Mouse (Mus musculus): ENCODE measurements around the gene Hdhd5. TPM values are rescaled to one million over a fixed set of nuclear protein-coding genes. Genes with fewer than 3 reads are reported as not detected.

The Hdhd5 gene
- polyA plus RNA-seq, 1 experiment from 2014 or later = 11.5 TPM

DNA sequence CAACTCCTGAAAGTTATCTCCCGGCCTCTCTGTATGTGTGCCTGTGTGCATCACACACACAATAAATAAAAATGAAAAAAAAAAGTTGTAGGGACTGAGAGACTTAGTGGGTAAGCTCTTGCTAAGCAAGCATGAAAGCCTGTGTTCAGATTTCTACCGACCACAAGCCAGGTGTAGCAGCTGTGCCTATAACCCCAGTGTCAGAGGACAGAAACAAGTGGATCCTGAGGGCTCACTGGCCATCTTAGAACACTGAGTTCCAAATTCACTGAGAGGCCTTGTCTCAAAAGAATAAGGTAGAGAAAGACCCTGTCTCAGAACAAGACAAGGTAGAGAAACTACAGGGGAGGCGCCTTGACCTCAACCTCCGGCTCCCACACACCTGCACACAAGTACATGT, 62.9 kb downstream of the Hdhd5 start:
- H3K4me1 ChIP-seq (replicated peaks) = peaks cover 84% of the 10 kb centered on the region
- DNase-seq = no peak
- 79% methylated on average over 4 of the region's 4 CpGs for WGBS (ENCODE audit: insufficient replicate concordance)

DNA sequence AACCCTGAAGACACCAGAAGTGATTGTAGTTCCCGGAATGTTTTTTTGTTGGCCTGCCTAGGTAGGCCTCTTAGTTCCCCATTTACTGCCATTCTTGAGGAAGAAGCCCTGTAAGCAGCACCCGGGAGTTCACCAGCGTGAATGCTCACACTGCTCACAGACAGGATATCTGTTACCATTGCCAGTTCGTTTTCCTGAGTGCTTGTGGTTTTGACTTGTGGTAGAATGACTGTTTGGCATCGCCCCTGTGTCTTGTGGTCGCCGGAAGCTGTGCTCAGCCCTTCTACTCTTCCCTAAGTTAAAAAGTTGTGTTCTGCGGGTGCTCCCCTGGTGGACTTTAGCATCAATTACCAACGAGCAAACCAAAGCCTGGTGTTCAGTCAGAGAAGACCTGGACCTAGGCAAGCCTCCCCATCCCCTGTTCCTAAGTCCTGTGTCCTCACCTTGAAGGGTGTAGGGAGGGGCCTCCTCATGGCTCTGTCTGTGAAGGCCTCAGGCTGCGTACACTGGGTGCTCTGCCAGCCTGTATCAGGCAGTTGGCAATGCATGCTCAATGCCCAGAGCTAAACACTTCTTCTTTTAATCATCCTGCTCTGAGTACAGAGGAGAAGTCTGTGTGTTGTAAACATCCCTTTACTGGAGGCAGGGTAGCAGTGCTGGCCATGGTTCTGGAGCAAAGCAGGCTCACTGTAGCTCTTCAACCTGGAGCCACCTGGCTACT, 64.3 kb downstream of the Hdhd5 start:
- Histone ChIP-seq H3K9ac (peak overlapping the region; percentile 11; the same call in 1 of the 2 replicates), H3K36me3 (no peaks in the 10 kb centered on the region), H3K27ac (peak overlapping the region; percentile 69), H3K4me2 (peak overlapping the region; percentile 34), H3K9me3 (replicated peaks) (no peaks in the 10 kb centered on the region), H3K27me3 (peaks cover 9% of the 10 kb centered on the region), H3K4me3 (replicated peaks) (no peak overlapping the region), H3K4me1 (replicated peaks) (peaks cover 75% of the 10 kb centered on the region)
- ATAC-seq (ENCODE audit: low read depth) (no peak), DNase-seq (no peak)
- WGBS (ENCODE audit: insufficient replicate concordance) = 21% methylated on average over 10 of the region's 10 CpGs

More for the DNA sequence above, 62.9 kb downstream of the Hdhd5 start:
- Histone ChIP-seq H3K9me3 (replicated peaks) (no peaks in the 10 kb centered on the region), H3K36me3 (no peaks in the 10 kb centered on the region), H3K4me3 (replicated peaks) (no peak overlapping the region), H3K27ac (no peak overlapping the region), H3K27me3 (no peaks in the 10 kb centered on the region), H3K4me2 (no peak overlapping the region), H3K9ac (no peak overlapping the region)
- no peak for ATAC-seq (ENCODE audit: low read depth)

- H3K27me3 ChIP-seq = peaks cover 16% of the 10 kb centered on the region
- H3K27ac ChIP-seq = peak overlapping the region; percentile 66
- peaks cover 64% of the 10 kb centered on the region for H3K4me1 ChIP-seq (replicated peaks)
- no peaks in the 10 kb centered on the region for H3K36me3 ChIP-seq
- no peak for ATAC-seq (ENCODE audit: low read depth)
- H3K4me2 ChIP-seq = peak overlapping the region; percentile 99
- WGBS (ENCODE audit: insufficient replicate concordance) = 29% methylated on average over 4 of the region's 4 CpGs
- H3K9me3 ChIP-seq (replicated peaks) = no peaks in the 10 kb centered on the region
- H3K4me3 ChIP-seq (replicated peaks) = no peak overlapping the region
- no peak for DNase-seq
- 0 out of 2 replicates have a peak overlapping the region, but pooled peaks have one; percentile 3 for H3K9ac ChIP-seq
Measured at GRCm38 (mm10) chr6:120465393-120465792, 65.7 kb downstream of the Hdhd5 start.

DNA sequence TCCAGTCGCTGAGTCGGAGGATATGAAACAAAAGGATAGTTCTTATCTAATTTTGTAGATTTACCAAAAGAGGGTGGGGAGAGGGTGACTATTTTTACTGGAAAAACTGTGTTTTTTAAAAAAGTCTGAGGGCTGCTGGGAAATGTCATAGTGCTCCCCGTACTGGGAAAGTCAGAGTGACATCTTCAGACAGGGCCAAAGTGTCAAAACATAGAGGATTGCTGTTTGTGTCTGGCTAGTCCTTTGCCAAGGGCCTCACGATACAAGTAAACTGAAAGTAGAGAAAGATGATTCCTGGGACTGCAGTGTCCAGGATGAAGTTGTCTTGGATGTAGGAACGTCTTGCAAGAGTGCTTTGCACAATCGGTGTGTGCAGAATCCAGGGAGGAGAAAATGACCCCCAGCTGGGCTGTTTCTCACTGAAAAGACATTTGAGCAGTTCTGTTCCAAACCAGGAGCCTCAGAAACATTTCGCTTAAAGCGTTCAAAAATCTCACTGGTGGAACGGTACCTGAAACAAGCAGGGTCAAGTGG, 66.6 kb downstream of the Hdhd5 start:
- Histone ChIP-seq H3K4me3 (replicated peaks) (peak overlapping the region; percentile 83), H3K4me2 (peak overlapping the region; percentile 99), H3K4me1 (replicated peaks) (peaks cover 55% of the 10 kb centered on the region), H3K27me3 (peaks cover 16% of the 10 kb centered on the region), H3K9me3 (replicated peaks) (no peaks in the 10 kb centered on the region), H3K27ac (peak overlapping the region; percentile 25; the same call in 1 of the 2 replicates), H3K36me3 (no peaks in the 10 kb centered on the region), H3K9ac (peak overlapping the region; percentile 87)
- 32% methylated on average over 9 of the region's 9 CpGs for WGBS (ENCODE audit: insufficient replicate concordance)
- ATAC-seq (ENCODE audit: low read depth) (no peak), DNase-seq (no peak)

- H3K36me3 ChIP-seq = no peaks in the 10 kb centered on the region
- peaks cover 52% of the 10 kb centered on the region for H3K4me1 ChIP-seq (replicated peaks)
- DNase-seq (no peak), ATAC-seq (ENCODE audit: low read depth) (peak; percentile 22)
- peaks cover 16% of the 10 kb centered on the region for H3K27me3 ChIP-seq
- H3K4me2 ChIP-seq = peak overlapping the region; percentile 99
- WGBS (ENCODE audit: insufficient replicate concordance) = 2% methylated on average over 11 of the region's 11 CpGs
- H3K27ac ChIP-seq = peak overlapping the region; percentile 74
- H3K9me3 ChIP-seq (replicated peaks) = no peaks in the 10 kb centered on the region
- H3K9ac ChIP-seq = peak overlapping the region; percentile 87
- peak overlapping the region; percentile 83 for H3K4me3 ChIP-seq (replicated peaks)
Measured at GRCm38 (mm10) chr6:120463884-120464283, 67.2 kb downstream of the Hdhd5 start.

- H3K4me1 ChIP-seq (replicated peaks) = peaks cover 52% of the 10 kb centered on the region
- no peaks in the 10 kb centered on the region for H3K9me3 ChIP-seq (replicated peaks)
- DNase-seq (peak; percentile 78), ATAC-seq (ENCODE audit: low read depth) (peak; percentile 88)
- peaks cover 16% of the 10 kb centered on the region for H3K27me3 ChIP-seq
- H3K4me2 ChIP-seq = peak within 1 kb of the TSS; percentile 99
- peak within 1 kb of the TSS; percentile 74 for H3K27ac ChIP-seq
- peak within 1 kb of the TSS; percentile 87 for H3K9ac ChIP-seq
- WGBS (ENCODE audit: insufficient replicate concordance) = under 1% methylated on average over 89 of the region's 90 CpGs
- peak within 1 kb of the TSS; percentile 83 for H3K4me3 ChIP-seq (replicated peaks)
- H3K36me3 ChIP-seq = no peaks in the 10 kb centered on the region
Measured at GRCm38 (mm10) chr6:120463086-120463871, 67.8 kb downstream of the Hdhd5 start, which contains the start of gene Il17ra. Gene Il17ra, plus strand, starts transcription at chr6:120463247.

GRCm38 (mm10) chr6:120462251-120462650, 68.9 kb downstream of the Hdhd5 start:
- Histone ChIP-seq H3K4me3 (replicated peaks) (no peak overlapping the region), H3K4me1 (replicated peaks) (peaks cover 45% of the 10 kb centered on the region), H3K36me3 (no peaks in the 10 kb centered on the region), H3K9ac (no peak overlapping the region), H3K27ac (no peak overlapping the region), H3K9me3 (replicated peaks) (no peaks in the 10 kb centered on the region), H3K27me3 (peaks cover 16% of the 10 kb centered on the region), H3K4me2 (no peak overlapping the region)
- 57% methylated on average over 6 of the region's 6 CpGs for WGBS (ENCODE audit: insufficient replicate concordance)
- DNase-seq (no peak), ATAC-seq (ENCODE audit: low read depth) (no peak)

DNA sequence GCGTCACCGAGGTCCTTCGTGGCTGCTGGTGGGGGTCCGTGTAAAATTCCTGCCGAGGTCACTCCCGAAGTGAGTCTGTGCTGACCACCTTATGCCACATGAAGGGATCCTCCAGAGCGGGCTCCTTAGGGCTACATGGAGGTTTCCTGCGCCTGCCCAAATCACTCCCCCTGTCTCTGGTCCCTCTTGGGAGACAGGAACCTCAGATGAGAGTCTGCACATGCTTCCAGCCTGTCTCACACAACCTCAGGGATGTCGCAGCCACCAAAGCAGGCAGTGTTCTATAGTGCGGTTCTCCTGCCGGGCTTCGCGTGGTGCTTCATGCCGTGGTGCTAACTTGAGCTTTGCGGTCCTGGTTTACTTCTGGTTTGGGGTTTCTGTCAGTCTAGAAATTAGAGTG, 69.9 kb downstream of the Hdhd5 start:
- 65% methylated on average over 15 of the region's 15 CpGs for WGBS (ENCODE audit: insufficient replicate concordance)
- H3K9ac ChIP-seq = no peak overlapping the region
- no peak overlapping the region for H3K4me2 ChIP-seq
- ATAC-seq (ENCODE audit: low read depth) = no peak
- no peak for DNase-seq
- peaks cover 35% of the 10 kb centered on the region for H3K4me1 ChIP-seq (replicated peaks)
- H3K36me3 ChIP-seq = no peaks in the 10 kb centered on the region
- H3K4me3 ChIP-seq (replicated peaks) = no peak overlapping the region
- H3K27ac ChIP-seq = no peak overlapping the region
- H3K27me3 ChIP-seq = peaks cover 16% of the 10 kb centered on the region
- no peaks in the 10 kb centered on the region for H3K9me3 ChIP-seq (replicated peaks)

Other genes starting within 250 kb of the Hdhd5 start
- gene D330020A13Rik, start 237.0 kb downstream of the Hdhd5 start, polyA plus RNA-seq (2015; fragmentation: Nextera tagmentation; extraction: Ambion mirVana) = not detected in 2 replicates
- gene B4galnt3, start 236.8 kb downstream of the Hdhd5 start, polyA plus RNA-seq (2015; fragmentation: Nextera tagmentation; extraction: Ambion mirVana) = 0.16 and 0.29 TPM in 2 replicates
- gene Kdm5a, start 167.2 kb downstream of the Hdhd5 start, polyA plus RNA-seq (2015; fragmentation: Nextera tagmentation; extraction: Ambion mirVana) = 21.8 and 24.9 TPM in 2 replicates
- gene Ccdc77, start 166.9 kb downstream of the Hdhd5 start, polyA plus RNA-seq (2015; fragmentation: Nextera tagmentation; extraction: Ambion mirVana) = 17.2 and 21.0 TPM in 2 replicates
- gene Il17ra, start 68.1 kb downstream of the Hdhd5 start, polyA plus RNA-seq (2015; fragmentation: Nextera tagmentation; extraction: Ambion mirVana) = 9.3 and 10.8 TPM in 2 replicates
- gene Tmem121b, start 37.5 kb downstream of the Hdhd5 start, polyA plus RNA-seq (2015; fragmentation: Nextera tagmentation; extraction: Ambion mirVana) = not detected in 2 replicates
- 5.0 and 5.5 TPM in 2 replicates for gene Cecr2, start 135.1 kb upstream of the Hdhd5 start, polyA plus RNA-seq (2015; fragmentation: Nextera tagmentation; extraction: Ambion mirVana)
- gene Slc25a18, start 242.3 kb upstream of the Hdhd5 start, polyA plus RNA-seq (2015; fragmentation: Nextera tagmentation; extraction: Ambion mirVana) = 0.07 and 0.09 TPM in 2 replicates